Mouse (Mus musculus) liver, embryonic 14.5 days (tissue): ENCODE data around the gene Wt1.

Experiments used
- CTCF ChIP-seq: IDR thresholded peaks from 2 replicates; pipeline ENCODE4 v1.5.1; 2016; ENCODE audit warnings: antibody characterized with exemption, low read depth, control low read depth
- EP300 ChIP-seq: IDR thresholded peaks from 2 replicates; pipeline ENCODE4 v1.6.1; 2016; ENCODE audit warnings: antibody characterized with exemption, low read depth

DNA sequence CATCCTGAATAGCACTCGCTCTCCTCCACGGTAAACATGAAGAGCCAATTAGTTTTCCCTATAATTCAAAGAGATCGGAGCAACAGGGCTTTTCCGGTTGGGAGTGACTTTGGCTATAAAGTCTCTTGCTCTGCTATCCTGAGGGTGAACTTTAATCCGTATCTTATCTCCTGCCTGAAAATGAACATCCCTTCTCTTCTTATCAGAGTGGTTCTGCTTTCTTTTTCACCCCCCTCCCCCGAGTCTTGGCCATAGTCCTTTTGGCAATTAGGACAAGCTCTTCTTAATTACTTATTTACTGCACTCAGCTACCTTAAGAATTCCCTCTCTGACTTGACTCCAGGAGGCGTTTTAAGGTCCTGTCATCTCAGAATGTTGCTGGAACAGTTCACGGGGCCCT is 89.6 kb downstream of the Wt1 start:
- TF ChIP-seq CTCF (no peak), EP300 (no peak)
